Mouse (Mus musculus) megakaryocyte, embryonic 14.5 days (primary cell): ENCODE measurements at regions not wholly inside any gene's neighbourhood (a gene's known extent, or its start where the extent isn't known, plus 50 kb on each side); places are given as distances from the start of the nearest gene placed in this dataset.

Experiments used
- FLI1 ChIP-seq: IDR thresholded peaks from 2 replicates; pipeline ENCODE4 v1.6.1; 2012; ENCODE audit warnings: low read length, inconsistent platforms, mixed read lengths
- GATA1 ChIP-seq: IDR thresholded peaks from 3 replicates; pipeline ENCODE4 v1.6.1; 2012; ENCODE audit warnings: mixed read lengths, low read length, inconsistent platforms, borderline replicate concordance

- TF ChIP-seq FLI1 (no peak), GATA1 (no peak)
Measured at GRCm38 (mm10) chr10:42086691-42087090, 68.4 kb upstream of the Armc2 start.
